Mouse (Mus musculus) embryonic fibroblast, embryonic 13.5 days (primary cell): ENCODE results near the gene Pttg1ip.

Experiments used
- CTCF ChIP-seq: IDR thresholded peaks from 2 replicates; pipeline ENCODE4 v1.5.1; 2011; ENCODE audit warnings: mild to moderate bottlenecking, control low read depth, low read length, moderate library complexity, borderline replicate concordance; ENCODE audit not compliant: insufficient read depth
- POLR2A ChIP-seq: IDR thresholded peaks from 2 replicates; pipeline ENCODE4 v1.6.1; 2011; ENCODE audit warnings: low read depth, mild to moderate bottlenecking, control low read depth, low read length, moderate library complexity

DNA sequence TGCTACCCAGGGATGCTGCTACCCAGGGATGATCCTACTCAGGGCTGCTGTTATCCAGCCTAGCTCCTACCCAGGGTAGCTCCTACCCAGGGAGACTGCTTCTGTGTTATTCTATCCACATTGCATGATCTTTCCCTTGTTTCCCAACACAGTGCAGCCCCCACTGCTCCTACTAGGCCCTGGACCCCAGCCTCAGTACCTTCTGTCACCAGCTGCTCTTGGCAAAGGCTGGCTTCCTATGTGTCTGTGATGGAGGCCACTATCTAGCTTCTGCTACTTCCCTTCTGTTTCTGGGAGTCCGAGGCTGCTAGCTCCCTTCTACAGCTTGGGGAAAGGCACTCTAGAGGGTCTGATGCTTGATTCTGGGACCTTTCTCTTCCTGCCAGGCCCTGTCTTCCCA, 65.9 kb downstream of the Pttg1ip start:
- no peak for TF ChIP-seq CTCF
- no peak for TF ChIP-seq POLR2A
